Mouse (Mus musculus) kidney, adult 2 months (tissue): Measurements from ENCODE around the gene Fam213a. TPM values are rescaled to one million over a fixed set of nuclear protein-coding genes. Genes with fewer than 3 reads are reported as not detected.

ENCODE experiments used
- DNase-seq: peaks from one replicate; pipeline ENCODE4 v3.0.0; 2021
- H3K27ac ChIP-seq: fragments of 200-500 bp; 2 replicates; pipeline ENCODE4 v1.5.1; 2012; ENCODE audit warnings: low read depth, low read length, control low read depth, inconsistent platforms; ENCODE audit not compliant: insufficient read depth
- H3K27me3 ChIP-seq: fragments of 200-500 bp; replicated peaks from 2 replicates; pipeline ENCODE4 v1.6.1; 2012; ENCODE audit warnings: mild to moderate bottlenecking, moderate library complexity, low read length, inconsistent platforms; ENCODE audit not compliant: control insufficient read depth, insufficient read depth
- H3K36me3 ChIP-seq: fragments of 200-500 bp; 2 replicates; pipeline ENCODE4 v1.6.1; 2012; ENCODE audit warnings: mild to moderate bottlenecking, moderate library complexity, low read length, inconsistent platforms; ENCODE audit not compliant: control insufficient read depth, insufficient read depth
- H3K4me1 ChIP-seq: fragments of 200-500 bp; 2 replicates; pipeline ENCODE4 v1.6.1; 2011; ENCODE audit warnings: low read length; ENCODE audit not compliant: control insufficient read depth, insufficient read depth
- H3K4me3 ChIP-seq: fragments of 200-500 bp; 2 replicates; pipeline ENCODE4 v1.5.1; 2011; ENCODE audit warnings: mild to moderate bottlenecking, low read depth, low read length, control low read depth; ENCODE audit not compliant: insufficient read depth
- CTCF ChIP-seq: fragments of 200-500 bp; conservative IDR thresholded peaks from 2 replicates; pipeline ENCODE4 v1.5.1; 2011; ENCODE audit warnings: low read depth, mild to moderate bottlenecking, control low read depth, low read length, moderate library complexity, mixed read lengths; ENCODE audit not compliant: insufficient read depth, insufficient read length
- POLR2A ChIP-seq: fragments of 200-500 bp; IDR thresholded peaks from one replicate; pipeline ENCODE4 v1.6.1; 2011; ENCODE audit warnings: low read depth, low read length, control low read depth
- WGBS: fragments of 180-500 bp; shearing (Covaris S2); methylation state at CpG from one replicate; pipeline ENCODE4 v1.1.7; 2018; 5-methylcytosine and 5-hydroxymethylcytosine counted together
- polyA plus RNA-seq: library from polyadenylated mRNA; depleted of rRNA; stranded (reverse); fragments of >200 nt; gene quantifications from 2 replicates; pipeline ENCODE4 v1.2.3, GENCODE M21; 2012

Fam213a gene
- polyA plus RNA-seq, 1 experiment: 80.8 TPM

- Histone ChIP-seq H3K4me3 (no peak overlapping the region), H3K4me1 (peaks cover 45% of the 10 kb centered on the region), H3K27ac (peak overlapping the region; percentile 59), H3K36me3 (no peaks in the 10 kb centered on the region), H3K27me3 (no peaks in the 10 kb centered on the region)
- 37% methylated on average over 13 of the region's 13 CpGs for WGBS
- TF ChIP-seq CTCF (peak; percentile 36; the same call in 1 of the 2 replicates), POLR2A (no peak)
- peak; percentile 67 for DNase-seq
Observed at GRCm38 (mm10) chr14:40956252-40957146, 57.1 kb downstream of the Fam213a start.

DNA sequence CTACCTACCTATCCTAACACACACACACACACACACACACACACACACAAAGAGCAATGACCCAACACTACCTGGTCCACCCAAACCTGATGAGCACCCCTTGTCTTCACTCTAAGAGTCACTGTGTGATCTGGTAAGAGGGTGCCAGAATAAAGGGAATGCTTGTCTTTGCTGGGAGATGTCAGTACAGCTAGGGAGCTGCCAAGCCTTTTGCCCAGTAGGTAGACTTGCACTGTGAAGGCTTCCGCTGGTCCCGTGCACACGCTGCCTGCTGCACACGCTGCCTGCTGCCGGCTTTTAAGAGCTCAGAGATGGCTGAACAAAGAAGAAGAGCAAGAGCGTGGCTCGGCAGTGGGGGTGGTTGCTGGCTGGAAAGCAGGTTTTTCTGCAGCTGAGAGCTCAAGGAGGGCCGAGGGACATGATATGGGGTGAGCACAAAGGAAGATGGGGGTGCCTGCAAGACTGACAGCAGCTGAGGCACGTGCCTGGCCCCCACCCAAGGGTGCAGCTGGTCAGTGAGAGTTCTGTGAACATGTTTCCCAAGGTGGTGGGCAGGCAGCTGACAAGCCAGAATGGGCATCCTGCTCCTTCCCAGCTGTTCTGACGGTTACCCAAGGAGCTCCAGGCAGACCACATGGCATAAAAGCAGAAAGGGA lies 57.9 kb downstream of the Fam213a start:
- TF ChIP-seq POLR2A (no peak), CTCF (no peak)
- 37% methylated on average over 10 of the region's 10 CpGs for WGBS
- DNase-seq: no peak
- no peak overlapping the region for H3K4me3 ChIP-seq
- H3K36me3 ChIP-seq: no peaks in the 10 kb centered on the region
- H3K27me3 ChIP-seq: no peaks in the 10 kb centered on the region
- H3K4me1 ChIP-seq: peaks cover 47% of the 10 kb centered on the region
- H3K27ac ChIP-seq: peak overlapping the region; percentile 36

DNA sequence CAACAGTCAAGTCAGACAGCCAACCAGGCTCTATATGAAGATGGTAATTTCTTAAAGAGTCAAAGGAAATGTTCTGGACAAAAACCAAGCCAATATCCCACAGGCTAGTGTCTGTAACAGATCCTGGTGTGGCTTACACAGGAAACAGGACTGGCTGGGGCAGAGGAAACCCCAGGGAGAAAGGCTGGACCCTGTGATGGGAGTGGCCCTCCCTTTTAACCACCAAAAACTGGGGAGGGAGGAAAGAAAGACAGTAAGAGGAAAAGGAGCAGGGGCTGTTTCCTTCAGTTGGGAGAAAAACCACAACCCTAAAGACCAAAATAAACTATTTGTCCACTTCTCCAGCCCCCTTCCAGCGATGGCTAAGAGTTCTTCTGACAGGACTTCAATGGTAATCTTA lies 58.4 kb downstream of the Fam213a start:
- 62% methylated on average over 1 of the region's 1 CpGs for WGBS
- TF ChIP-seq POLR2A (no peak), CTCF (no peak)
- no peaks in the 10 kb centered on the region for H3K36me3 ChIP-seq
- H3K27ac ChIP-seq: peak overlapping the region; percentile 36
- DNase-seq: peak; percentile 48
- peaks cover 48% of the 10 kb centered on the region for H3K4me1 ChIP-seq
- H3K27me3 ChIP-seq: no peaks in the 10 kb centered on the region
- no peak overlapping the region for H3K4me3 ChIP-seq

- Histone ChIP-seq H3K4me3 (no peak overlapping the region), H3K27me3 (no peaks in the 10 kb centered on the region), H3K36me3 (no peaks in the 10 kb centered on the region), H3K4me1 (peaks cover 44% of the 10 kb centered on the region), H3K27ac (no peak overlapping the region)
- WGBS: 65% methylated on average over 5 of the region's 5 CpGs
- TF ChIP-seq POLR2A: no peak
- TF ChIP-seq CTCF: no peak
- no peak for DNase-seq
Observed at GRCm38 (mm10) chr14:40953381-40953780, 60.2 kb downstream of the Fam213a start.

GRCm38 (mm10) chr14:40952715-40953114 lies 60.9 kb downstream of the Fam213a start:
- H3K4me3 ChIP-seq: no peak overlapping the region
- no peak for DNase-seq
- TF ChIP-seq CTCF (no peak), POLR2A (no peak)
- H3K4me1 ChIP-seq: peaks cover 45% of the 10 kb centered on the region
- H3K27me3 ChIP-seq: no peaks in the 10 kb centered on the region
- WGBS: 74% methylated on average over 2 of the region's 2 CpGs
- H3K36me3 ChIP-seq: no peaks in the 10 kb centered on the region
- H3K27ac ChIP-seq: no peak overlapping the region

GRCm38 (mm10) chr14:40952301-40952700 lies 61.3 kb downstream of the Fam213a start:
- Histone ChIP-seq H3K36me3 (no peaks in the 10 kb centered on the region), H3K4me1 (peaks cover 45% of the 10 kb centered on the region), H3K27me3 (no peaks in the 10 kb centered on the region), H3K27ac (no peak overlapping the region), H3K4me3 (no peak overlapping the region)
- no peak for DNase-seq
- TF ChIP-seq POLR2A: no peak
- TF ChIP-seq CTCF: no peak
- 83% methylated on average over 3 of the region's 3 CpGs for WGBS
